Mouse (Mus musculus) neural tube, embryonic 14.5 days (tissue): Measurements from ENCODE around the gene Zfp148. TPM values are rescaled to one million over a fixed set of nuclear protein-coding genes. Genes with fewer than 3 reads are reported as not detected.
"Not testable (repeated sequence)": the region's sequence is repeated elsewhere in the genome, so short reads cannot be mapped to it uniquely, and the experiment has no call there.

Source experiments
- ATAC-seq: fragments of 200-750 bp; cut with Nextera tagmentation; 2 replicates; pipeline ENCODE4 v1.8.0; 2017; ENCODE audit warnings: low read depth, mild to moderate bottlenecking, moderate TSS enrichment, moderate library complexity
- H3K27ac ChIP-seq: fragments of 300-500 bp; sonication (generic); 2 replicates; pipeline ENCODE4 v1.5.1; 2014; ENCODE audit warnings: low read depth, mild to moderate bottlenecking, control low read depth, low read length, moderate library complexity, mixed read lengths
- H3K27me3 ChIP-seq: fragments of 300-500 bp; sonication (generic); 2 replicates; pipeline ENCODE4 v1.6.1; 2014; ENCODE audit warnings: low read length; ENCODE audit not compliant: control insufficient read depth, insufficient read depth
- H3K36me3 ChIP-seq: fragments of 300-500 bp; sonication (generic); 2 replicates; pipeline ENCODE4 v1.6.1; 2014; ENCODE audit warnings: low read length, mixed read lengths; ENCODE audit not compliant: control insufficient read depth, insufficient read depth
- H3K4me1 ChIP-seq: fragments of 300-500 bp; sonication (generic); 2 replicates; pipeline ENCODE4 v1.6.1; 2014; ENCODE audit warnings: low read length; ENCODE audit not compliant: control insufficient read depth, insufficient read depth
- H3K4me2 ChIP-seq: fragments of 300-500 bp; sonication (generic); 2 replicates; pipeline ENCODE4 v1.6.1; 2014; ENCODE audit warnings: mild to moderate bottlenecking, low read depth, low read length, control low read depth
- H3K4me3 ChIP-seq: fragments of 300-500 bp; sonication (generic); 2 replicates; pipeline ENCODE4 v1.5.1; 2014; ENCODE audit warnings: low read depth, low read length, control low read depth, mixed read lengths
- H3K9ac ChIP-seq: fragments of 300-500 bp; sonication (generic); replicated peaks from 2 replicates; pipeline ENCODE4 v1.6.1; 2014; ENCODE audit warnings: low read depth, mild to moderate bottlenecking, control low read depth, low read length, mixed read lengths
- H3K9me3 ChIP-seq: fragments of 300-500 bp; sonication (generic); 2 replicates; pipeline ENCODE4 v1.6.1; 2016; ENCODE audit warnings: low read length; ENCODE audit not compliant: control insufficient read depth
- WGBS: fragments of 180-500 bp; shearing (Covaris S2); extraction: QIAGEN DNeasy Blood & Tissue Kit; methylation state at CpG from one replicate; pipeline ENCODE4 v1.1.7; 2014; 5-methylcytosine and 5-hydroxymethylcytosine counted together
- polyA plus RNA-seq: library from polyadenylated mRNA; unstranded; fragments of >200 nt; fragmentation: Nextera tagmentation; extraction: Ambion mirVana; gene quantifications from 2 replicates; pipeline ENCODE4 v1.2.1, GENCODE M21; 2014

The Zfp148 gene
- polyA plus RNA-seq, 1 experiment from 2014 or later: 46.1 TPM

GRCm38 (mm10) chr16:33482309-33482708 is 101.7 kb downstream of the Zfp148 start:
- Histone ChIP-seq H3K36me3 (0 out of 2 replicates have a peak, but pooled peaks cover 4% of the 10 kb centered on the region), H3K9me3 (no peaks in the 10 kb centered on the region), H3K27me3 (no peaks in the 10 kb centered on the region), H3K4me3 (no peak overlapping the region), H3K9ac (no peak overlapping the region), H3K27ac (no peak overlapping the region), H3K4me1 (no peaks in the 10 kb centered on the region), H3K4me2 (no peak overlapping the region)
- no peak for ATAC-seq
- WGBS: 94% methylated on average over 3 of the region's 3 CpGs

GRCm38 (mm10) chr16:33487709-33488108 is 107.1 kb downstream of the Zfp148 start:
- Histone ChIP-seq H3K4me1 (no peaks in the 10 kb centered on the region), H3K4me3 (no peak overlapping the region), H3K9me3 (no peaks in the 10 kb centered on the region), H3K36me3 (0 out of 2 replicates have a peak, but pooled peaks cover 7% of the 10 kb centered on the region), H3K27ac (no peak overlapping the region), H3K27me3 (no peaks in the 10 kb centered on the region), H3K4me2 (no peak overlapping the region), H3K9ac (no peak overlapping the region)
- 80% methylated on average over 4 of the region's 4 CpGs for WGBS
- no peak for ATAC-seq

- no peak overlapping the region for H3K4me3 ChIP-seq
- H3K9me3 ChIP-seq: no peaks in the 10 kb centered on the region
- H3K4me2 ChIP-seq: no peak overlapping the region
- H3K27me3 ChIP-seq: no peaks in the 10 kb centered on the region
- no peak for ATAC-seq
- H3K9ac ChIP-seq: no peak overlapping the region
- WGBS: 95% methylated on average over 4 of the region's 4 CpGs
- no peaks in the 10 kb centered on the region for H3K4me1 ChIP-seq
- peaks cover 13% of the 10 kb centered on the region for H3K36me3 ChIP-seq
- no peak overlapping the region for H3K27ac ChIP-seq
Observed at GRCm38 (mm10) chr16:33494374-33494773, 113.7 kb downstream of the Zfp148 start.

- Histone ChIP-seq H3K4me1 (no peaks in the 10 kb centered on the region), H3K27ac (no peak overlapping the region), H3K4me2 (no peak overlapping the region), H3K4me3 (no peak overlapping the region), H3K9ac (no peak overlapping the region), H3K9me3 (no peaks in the 10 kb centered on the region), H3K36me3 (no peaks in the 10 kb centered on the region), H3K27me3 (no peaks in the 10 kb centered on the region)
- ATAC-seq: no peak
- WGBS: 87% methylated on average over 4 of the region's 4 CpGs
Observed at GRCm38 (mm10) chr16:33508082-33508481, 127.4 kb downstream of the Zfp148 start.

- 76% methylated on average over 2 of the region's 2 CpGs for WGBS
- not testable (repeated sequence) for H3K4me1 ChIP-seq, H3K4me2 ChIP-seq, H3K9ac ChIP-seq, H3K36me3 ChIP-seq, H3K27ac ChIP-seq, H3K4me3 ChIP-seq, ATAC-seq, H3K9me3 ChIP-seq, H3K27me3 ChIP-seq
Observed at GRCm38 (mm10) chr16:33509231-33509630, 128.6 kb downstream of the Zfp148 start.

- not testable (repeated sequence) for H3K27me3 ChIP-seq, H3K36me3 ChIP-seq, H3K4me2 ChIP-seq, H3K4me1 ChIP-seq, H3K9me3 ChIP-seq, H3K9ac ChIP-seq, ATAC-seq, H3K27ac ChIP-seq, H3K4me3 ChIP-seq
- 92% methylated on average over 4 of the region's 4 CpGs for WGBS
Observed at GRCm38 (mm10) chr16:33510856-33511255, 130.2 kb downstream of the Zfp148 start.

GRCm38 (mm10) chr16:33512555-33512954 is 131.9 kb downstream of the Zfp148 start:
- H3K4me2 ChIP-seq: no peak overlapping the region
- ATAC-seq: no peak
- H3K9me3 ChIP-seq: no peaks in the 10 kb centered on the region
- H3K27ac ChIP-seq: no peak overlapping the region
- H3K4me1 ChIP-seq: peaks cover 5% of the 10 kb centered on the region
- H3K4me3 ChIP-seq: no peak overlapping the region
- no peaks in the 10 kb centered on the region for H3K27me3 ChIP-seq
- no peaks in the 10 kb centered on the region for H3K36me3 ChIP-seq
- 79% methylated on average over 6 of the region's 6 CpGs for WGBS
- H3K9ac ChIP-seq: no peak overlapping the region

- H3K4me2 ChIP-seq: peak within 1 kb of the TSS; percentile 55
- no peak within 1 kb of the TSS for H3K27ac ChIP-seq
- peak within 1 kb of the TSS; percentile 54 for H3K9ac ChIP-seq
- peak within 1 kb of the TSS; percentile 25 for H3K4me3 ChIP-seq
- peaks cover 5% of the 10 kb centered on the region for H3K4me1 ChIP-seq
- WGBS: 5% methylated on average over 26 of the region's 27 CpGs
- ATAC-seq: no peak; the same call in 1 of the 2 replicates
- H3K9me3 ChIP-seq: no peaks in the 10 kb centered on the region
- H3K27me3 ChIP-seq: no peaks in the 10 kb centered on the region
- H3K36me3 ChIP-seq: no peaks in the 10 kb centered on the region
Observed at GRCm38 (mm10) chr16:33516807-33517565, 136.3 kb downstream of the Zfp148 start, which contains the start of gene Slc12a8. Gene Slc12a8 (plus strand): TSS chr16:33517328.

GRCm38 (mm10) chr16:33517627-33518026 is 137.0 kb downstream of the Zfp148 start:
- WGBS: 18% methylated on average over 4 of the region's 4 CpGs

More at GRCm38 (mm10) chr16:33517627-33518026, 137.0 kb downstream of the Zfp148 start:
- Histone ChIP-seq H3K4me3 (no peak overlapping the region; the same call in 1 of the 2 replicates), H3K9me3 (no peaks in the 10 kb centered on the region), H3K4me2 (peak overlapping the region; percentile 55), H3K27ac (no peak overlapping the region), H3K4me1 (peaks cover 5% of the 10 kb centered on the region), H3K9ac (peak overlapping the region; percentile 54; the same call in 1 of the 2 replicates), H3K36me3 (no peaks in the 10 kb centered on the region), H3K27me3 (no peaks in the 10 kb centered on the region)
- no peak for ATAC-seq
